Mouse (Mus musculus): Measurements from ENCODE around the gene Gm21190. TPM values are rescaled to one million over a fixed set of nuclear protein-coding genes. Genes with fewer than 3 reads are reported as not detected.
"Not testable (repeated sequence)": the region's sequence is repeated elsewhere in the genome, so short reads cannot be mapped to it uniquely, and the experiment has no call there.

The Gm21190 gene
- polyA plus RNA-seq, 1 experiment from 2014 or later: not detected

DNA sequence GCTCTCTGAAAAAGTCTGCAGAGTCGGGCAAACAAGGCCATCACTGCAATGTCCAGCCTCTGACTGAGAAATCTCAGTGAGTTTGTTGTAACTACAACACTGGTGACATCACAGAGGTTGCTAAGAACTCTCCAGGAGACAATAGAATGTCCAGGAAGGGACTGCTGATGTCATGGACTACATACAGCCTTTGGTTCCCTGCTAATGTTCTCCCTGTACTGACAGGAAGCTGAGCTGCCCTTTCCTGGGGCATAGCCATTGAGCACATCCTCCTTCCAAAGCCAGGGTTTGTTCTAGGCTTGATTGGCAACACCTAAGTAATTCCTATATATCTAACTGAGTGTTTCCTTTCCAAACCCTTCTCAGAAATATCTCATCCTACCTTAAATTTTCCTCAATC is 52.6 kb downstream of the Gm21190 start, which contains the start of gene Gm21149:
Gene Gm21149, minus strand, starts transcription at position 101 of the 400 bp plus-strand sequence.
- not testable (repeated sequence) for H3K27me3 ChIP-seq; H3K27ac ChIP-seq; H3K4me3 ChIP-seq (replicated peaks); H3K4me2 ChIP-seq (replicated peaks); ATAC-seq; H3K4me1 ChIP-seq (replicated peaks); H3K36me3 ChIP-seq; H3K9ac ChIP-seq (replicated peaks)
- WGBS: 67% methylated on average over 1 of the region's 1 CpGs
- peaks cover 24% of the 10 kb centered on the region for H3K9me3 ChIP-seq

Other genes starting within 250 kb of the Gm21190 start
- not detected in 2 replicates for gene Gm21149, start 52.7 kb downstream of the Gm21190 start, polyA plus RNA-seq (2015; fragmentation: Nextera tagmentation; extraction: Ambion mirVana)
- gene Gm21083, start 48.1 kb upstream of the Gm21190 start, polyA plus RNA-seq (2015; fragmentation: Nextera tagmentation; extraction: Ambion mirVana): not detected in 2 replicates
- gene Speer4d, start 89.8 kb upstream of the Gm21190 start, polyA plus RNA-seq (2015; fragmentation: Nextera tagmentation; extraction: Ambion mirVana): not detected in 2 replicates
- gene 4930572O03Rik, start 127.8 kb upstream of the Gm21190 start, polyA plus RNA-seq (2015; fragmentation: Nextera tagmentation; extraction: Ambion mirVana): not detected in 2 replicates
- not detected in 2 replicates for gene Speer4c, start 185.0 kb upstream of the Gm21190 start, polyA plus RNA-seq (2015; fragmentation: Nextera tagmentation; extraction: Ambion mirVana)

Data from midbrain, embryonic 13.5 days (tissue).